Mouse (Mus musculus): ENCODE results near the gene E130114P18Rik. TPM values are rescaled to one million over a fixed set of nuclear protein-coding genes. Genes with fewer than 3 reads are reported as not detected.

E130114P18Rik gene
- polyA plus RNA-seq (2014; fragmentation: Nextera tagmentation; extraction: Ambion mirVana) = 0.72 and 0.73 TPM in 2 replicates

- H3K27me3 ChIP-seq (ENCODE audit: control insufficient read depth, insufficient read depth, low read length) = no peaks in the 10 kb centered on the region; the same call in 1 of the 2 replicates
- H3K27ac ChIP-seq (ENCODE audit: low read depth, low read length) = peak within 1 kb of the TSS; percentile 96
- H3K36me3 ChIP-seq (ENCODE audit: control insufficient read depth, insufficient read depth, low read length) = peaks cover 1% of the 10 kb centered on the region; the same call in 1 of the 2 replicates
- H3K4me2 ChIP-seq = peak within 1 kb of the TSS; percentile 71
- H3K4me1 ChIP-seq (ENCODE audit: control insufficient read depth, insufficient read depth, low read length) = peaks cover 21% of the 10 kb centered on the region
- H3K9me3 ChIP-seq (replicated peaks; ENCODE audit: control insufficient read depth, low read length) = no peaks in the 10 kb centered on the region
- peak within 1 kb of the TSS; percentile 99 for H3K9ac ChIP-seq (ENCODE audit: low read depth, low read length)
- WGBS (ENCODE audit: insufficient replicate concordance) = under 1% methylated on average over 37 of the region's 37 CpGs
- peak within 1 kb of the TSS; percentile 97 for H3K4me3 ChIP-seq (ENCODE audit: low read depth, low read length)
- ATAC-seq (replicated peaks; ENCODE audit: insufficient number of reproducible peaks, low FRiP score, low TSS enrichment) = peak; percentile 44; the same call in 1 of the 2 replicates
These were observed at the start of gene E130114P18Rik for GRCm38 (mm10) chr4:97777706-97778176. Gene E130114P18Rik (minus strand): TSS chr4:97778078.

- Histone ChIP-seq H3K9me3 (replicated peaks; ENCODE audit: control insufficient read depth, low read length) (no peaks in the 10 kb centered on the region), H3K27ac (ENCODE audit: low read depth, low read length) (peak overlapping the region; percentile 54), H3K9ac (ENCODE audit: low read depth, low read length) (no peak overlapping the region), H3K4me1 (ENCODE audit: control insufficient read depth, insufficient read depth, low read length) (peaks cover 57% of the 10 kb centered on the region), H3K4me3 (ENCODE audit: low read depth, low read length) (no peak overlapping the region), H3K27me3 (ENCODE audit: control insufficient read depth, insufficient read depth, low read length) (no peaks in the 10 kb centered on the region), H3K36me3 (ENCODE audit: control insufficient read depth, insufficient read depth, low read length) (no peaks in the 10 kb centered on the region), H3K4me2 (no peak overlapping the region)
- no peak for ATAC-seq (replicated peaks; ENCODE audit: insufficient number of reproducible peaks, low FRiP score, low TSS enrichment)
- WGBS (ENCODE audit: insufficient replicate concordance) = 52% methylated on average over 6 of the region's 6 CpGs
These were observed 49.2 kb upstream of the E130114P18Rik start for GRCm38 (mm10) chr4:97827115-97827514.

GRCm38 (mm10) chr4:97825841-97826240 lies 48.0 kb upstream of the E130114P18Rik start:
- Histone ChIP-seq H3K4me3 (ENCODE audit: low read depth, low read length) (no peak overlapping the region), H3K27ac (ENCODE audit: low read depth, low read length) (no peak overlapping the region), H3K4me2 (no peak overlapping the region), H3K9me3 (replicated peaks; ENCODE audit: control insufficient read depth, low read length) (no peaks in the 10 kb centered on the region), H3K9ac (ENCODE audit: low read depth, low read length) (no peak overlapping the region), H3K36me3 (ENCODE audit: control insufficient read depth, insufficient read depth, low read length) (no peaks in the 10 kb centered on the region), H3K4me1 (ENCODE audit: control insufficient read depth, insufficient read depth, low read length) (peaks cover 49% of the 10 kb centered on the region), H3K27me3 (ENCODE audit: control insufficient read depth, insufficient read depth, low read length) (no peaks in the 10 kb centered on the region)
- ATAC-seq (replicated peaks; ENCODE audit: insufficient number of reproducible peaks, low FRiP score, low TSS enrichment) = no peak
- WGBS (ENCODE audit: insufficient replicate concordance) = 68% methylated on average over 4 of the region's 4 CpGs

GRCm38 (mm10) chr4:97825432-97825831 lies 47.6 kb upstream of the E130114P18Rik start:
- Histone ChIP-seq H3K4me2 (no peak overlapping the region), H3K9me3 (replicated peaks; ENCODE audit: control insufficient read depth, low read length) (no peaks in the 10 kb centered on the region), H3K27me3 (ENCODE audit: control insufficient read depth, insufficient read depth, low read length) (no peaks in the 10 kb centered on the region), H3K9ac (ENCODE audit: low read depth, low read length) (no peak overlapping the region), H3K36me3 (ENCODE audit: control insufficient read depth, insufficient read depth, low read length) (no peaks in the 10 kb centered on the region), H3K4me3 (ENCODE audit: low read depth, low read length) (no peak overlapping the region), H3K4me1 (ENCODE audit: control insufficient read depth, insufficient read depth, low read length) (peaks cover 47% of the 10 kb centered on the region), H3K27ac (ENCODE audit: low read depth, low read length) (no peak overlapping the region)
- 71% methylated on average over 4 of the region's 4 CpGs for WGBS (ENCODE audit: insufficient replicate concordance)
- no peak for ATAC-seq (replicated peaks; ENCODE audit: insufficient number of reproducible peaks, low FRiP score, low TSS enrichment)

- WGBS (ENCODE audit: insufficient replicate concordance) = 59% methylated on average over 4 of the region's 4 CpGs
- no peak for ATAC-seq (replicated peaks; ENCODE audit: insufficient number of reproducible peaks, low FRiP score, low TSS enrichment)
- no peak overlapping the region for H3K4me2 ChIP-seq
- H3K27ac ChIP-seq (ENCODE audit: low read depth, low read length) = no peak overlapping the region
- no peak overlapping the region for H3K4me3 ChIP-seq (ENCODE audit: low read depth, low read length)
- no peak overlapping the region for H3K9ac ChIP-seq (ENCODE audit: low read depth, low read length)
- H3K27me3 ChIP-seq (ENCODE audit: control insufficient read depth, insufficient read depth, low read length) = no peaks in the 10 kb centered on the region
- peaks cover 42% of the 10 kb centered on the region for H3K4me1 ChIP-seq (ENCODE audit: control insufficient read depth, insufficient read depth, low read length)
- H3K9me3 ChIP-seq (replicated peaks; ENCODE audit: control insufficient read depth, low read length) = no peaks in the 10 kb centered on the region
- H3K36me3 ChIP-seq (ENCODE audit: control insufficient read depth, insufficient read depth, low read length) = no peaks in the 10 kb centered on the region
These were observed 46.6 kb upstream of the E130114P18Rik start for GRCm38 (mm10) chr4:97824451-97824850.

GRCm38 (mm10) chr4:97823512-97823911 lies 45.6 kb upstream of the E130114P18Rik start:
- Histone ChIP-seq H3K27ac (ENCODE audit: low read depth, low read length) (no peak overlapping the region), H3K4me1 (ENCODE audit: control insufficient read depth, insufficient read depth, low read length) (peaks cover 38% of the 10 kb centered on the region)
- WGBS (ENCODE audit: insufficient replicate concordance) = 82% methylated on average over 6 of the region's 6 CpGs

GRCm38 (mm10) chr4:97821556-97822251 lies 43.8 kb upstream of the E130114P18Rik start:
- Histone ChIP-seq H3K27ac (ENCODE audit: low read depth, low read length) (no peak overlapping the region), H3K4me3 (ENCODE audit: low read depth, low read length) (no peak overlapping the region), H3K9me3 (replicated peaks; ENCODE audit: control insufficient read depth, low read length) (no peaks in the 10 kb centered on the region), H3K9ac (ENCODE audit: low read depth, low read length) (no peak overlapping the region), H3K27me3 (ENCODE audit: control insufficient read depth, insufficient read depth, low read length) (no peaks in the 10 kb centered on the region), H3K36me3 (ENCODE audit: control insufficient read depth, insufficient read depth, low read length) (no peaks in the 10 kb centered on the region), H3K4me1 (ENCODE audit: control insufficient read depth, insufficient read depth, low read length) (peaks cover 28% of the 10 kb centered on the region), H3K4me2 (no peak overlapping the region)
- ATAC-seq (replicated peaks; ENCODE audit: insufficient number of reproducible peaks, low FRiP score, low TSS enrichment) = no peak
- 76% methylated on average over 4 of the region's 4 CpGs for WGBS (ENCODE audit: insufficient replicate concordance)

More at GRCm38 (mm10) chr4:97823512-97823911, 45.6 kb upstream of the E130114P18Rik start:
- Histone ChIP-seq H3K9me3 (replicated peaks; ENCODE audit: control insufficient read depth, low read length) (no peaks in the 10 kb centered on the region), H3K4me3 (ENCODE audit: low read depth, low read length) (no peak overlapping the region), H3K9ac (ENCODE audit: low read depth, low read length) (no peak overlapping the region), H3K4me2 (no peak overlapping the region), H3K27me3 (ENCODE audit: control insufficient read depth, insufficient read depth, low read length) (no peaks in the 10 kb centered on the region), H3K36me3 (ENCODE audit: control insufficient read depth, insufficient read depth, low read length) (no peaks in the 10 kb centered on the region)
- no peak for ATAC-seq (replicated peaks; ENCODE audit: insufficient number of reproducible peaks, low FRiP score, low TSS enrichment)

GRCm38 (mm10) chr4:97820474-97821259 lies 42.8 kb upstream of the E130114P18Rik start:
- Histone ChIP-seq H3K27ac (ENCODE audit: low read depth, low read length) (no peak overlapping the region), H3K36me3 (ENCODE audit: control insufficient read depth, insufficient read depth, low read length) (no peaks in the 10 kb centered on the region), H3K4me2 (no peak overlapping the region), H3K4me3 (ENCODE audit: low read depth, low read length) (no peak overlapping the region), H3K9ac (ENCODE audit: low read depth, low read length) (no peak overlapping the region), H3K4me1 (ENCODE audit: control insufficient read depth, insufficient read depth, low read length) (peaks cover 20% of the 10 kb centered on the region), H3K9me3 (replicated peaks; ENCODE audit: control insufficient read depth, low read length) (no peaks in the 10 kb centered on the region), H3K27me3 (ENCODE audit: control insufficient read depth, insufficient read depth, low read length) (no peaks in the 10 kb centered on the region)
- no peak for ATAC-seq (replicated peaks; ENCODE audit: insufficient number of reproducible peaks, low FRiP score, low TSS enrichment)
- 73% methylated on average over 4 of the region's 4 CpGs for WGBS (ENCODE audit: insufficient replicate concordance)

Data from heart, embryonic 11.5 days (tissue).